Mouse (Mus musculus) layer of hippocampus, adult 9-11 months (tissue): ENCODE measurements around the gene Fam221b.

Source experiments
- DNase-seq: peaks from one replicate; pipeline ENCODE4 v3.0.0; 2022

The Fam221b gene

DNA sequence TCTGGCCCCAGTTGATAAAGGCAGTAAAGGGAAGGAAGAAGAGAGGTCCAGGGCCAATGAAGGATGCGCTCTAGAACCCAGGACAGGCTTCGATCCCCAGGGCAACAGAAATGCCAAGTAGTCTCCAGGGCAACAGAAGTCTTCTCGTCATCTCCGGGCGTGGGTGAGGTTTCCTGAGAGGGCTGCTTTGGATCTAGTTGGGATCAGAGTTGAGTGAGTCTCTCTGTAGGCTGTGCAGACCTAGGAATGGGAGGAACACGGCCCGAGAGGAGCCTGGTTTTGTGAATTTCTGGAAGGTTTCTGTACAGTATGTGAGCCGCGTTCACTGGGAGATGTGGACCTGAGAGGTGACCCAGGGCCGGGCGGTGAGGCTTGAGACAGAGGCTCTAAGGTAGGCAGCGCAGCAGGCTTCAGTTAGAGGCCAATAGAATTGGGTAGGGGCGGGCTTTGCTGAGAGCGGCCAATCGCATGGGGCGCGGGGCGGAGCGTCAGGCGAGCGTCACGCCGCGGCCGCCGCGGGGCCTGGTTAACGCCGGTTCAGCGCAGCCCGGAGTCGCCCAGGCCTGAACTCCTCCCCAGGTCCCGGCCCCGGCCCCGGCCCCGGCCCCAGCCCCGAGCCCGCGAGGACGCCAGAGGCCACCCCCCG lies at the start of gene Fam221b, which contains the start of gene Tmem8b:
Fam221b (minus strand) TSS at position 364 of the 646 bp plus-strand sequence.
Tmem8b (plus strand) TSS at position 190 of the 646 bp plus-strand sequence.
- peak; percentile 88 for DNase-seq

DNA sequence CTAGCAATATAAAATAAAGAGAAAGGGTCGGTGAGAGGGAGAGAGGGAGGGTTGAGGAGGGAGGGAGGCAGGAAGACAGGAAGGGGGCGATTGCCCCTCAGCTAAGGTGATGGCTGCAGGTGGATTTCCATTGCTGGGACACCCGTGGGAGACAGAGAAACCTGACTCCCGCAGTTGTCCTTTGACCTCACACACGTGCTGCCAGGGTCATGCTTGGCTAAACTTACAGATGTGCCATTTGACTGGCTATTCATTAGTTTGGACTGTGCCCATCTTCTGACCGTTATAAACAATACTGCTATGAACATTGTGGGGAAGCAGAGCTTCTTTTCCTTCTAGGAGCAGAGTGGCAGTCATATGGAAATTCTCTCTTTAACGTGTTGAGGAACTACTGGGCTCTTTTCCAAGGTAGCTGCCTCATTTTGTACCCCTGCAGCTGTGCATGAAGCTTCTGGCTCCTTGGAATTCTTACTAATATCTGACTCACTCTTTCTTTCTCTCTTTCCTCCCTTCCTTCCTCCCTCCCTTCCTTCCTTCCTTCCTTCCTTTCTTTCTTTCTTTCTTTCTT lies 44.8 kb upstream of the Fam221b start:
- DNase-seq = no peak

DNA sequence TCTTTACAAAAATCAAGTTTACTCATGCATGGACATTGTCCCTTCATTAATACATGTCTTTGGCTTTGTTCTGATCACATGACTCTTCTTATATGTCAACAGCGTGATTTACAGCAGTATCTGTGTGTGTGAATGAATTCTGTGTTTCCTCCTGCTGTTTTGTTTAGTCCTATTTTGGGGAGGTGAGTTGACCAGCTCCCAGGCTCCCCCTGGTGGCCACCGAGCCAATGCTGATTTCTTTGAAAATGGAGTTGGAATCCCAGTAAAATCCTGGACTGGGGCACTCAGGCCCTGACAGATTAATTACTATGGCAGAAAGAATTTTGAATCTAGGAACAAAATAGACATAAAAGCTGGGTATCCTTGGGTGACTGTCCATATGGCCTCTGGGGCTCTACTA lies 42.9 kb upstream of the Fam221b start:
- peak; percentile 57 for DNase-seq

DNA sequence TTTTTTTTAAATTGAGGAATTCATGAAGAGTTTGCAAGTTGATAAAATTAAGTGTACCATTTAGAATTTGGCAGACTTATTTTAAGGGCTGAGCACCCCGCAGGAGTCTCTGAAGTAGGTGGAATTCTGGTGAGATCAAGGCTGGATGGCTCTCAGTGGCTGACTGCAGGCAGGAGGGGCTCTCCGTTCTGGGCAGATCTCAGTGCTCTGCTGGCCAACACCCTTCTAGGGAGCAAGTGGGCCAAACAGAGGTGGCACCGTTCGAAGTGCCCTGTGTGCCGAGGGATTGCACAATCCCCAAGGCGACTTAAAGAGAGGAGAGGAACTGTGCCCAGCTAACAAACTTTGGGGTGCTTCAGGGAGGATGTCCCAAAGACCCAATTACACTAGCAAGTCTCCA lies 40.9 kb upstream of the Fam221b start, which contains the start of gene Olfr71:
Olfr71 (minus strand) TSS at position 387 of the 400 bp plus-strand sequence.
- DNase-seq = no peak

DNA sequence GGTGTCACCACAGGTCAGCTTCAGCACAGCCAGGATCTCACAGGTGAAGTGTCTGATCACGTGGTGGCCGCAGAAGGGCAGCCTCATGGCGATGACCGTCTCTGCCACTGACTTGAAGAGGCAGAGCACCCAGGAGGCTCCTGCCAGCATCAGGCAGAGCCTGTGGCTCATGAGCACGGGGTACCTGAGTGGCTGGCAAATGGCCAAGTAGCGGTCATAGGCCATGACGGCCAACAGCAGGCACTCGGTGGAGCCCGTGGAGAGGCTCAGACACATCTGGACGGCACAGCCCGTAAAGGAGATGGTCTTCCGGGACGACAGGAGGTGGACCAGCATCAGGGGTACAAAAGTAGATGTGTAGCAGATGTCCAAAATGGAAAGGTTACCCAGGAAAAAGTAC lies 37.0 kb upstream of the Fam221b start:
- no peak for DNase-seq

DNA sequence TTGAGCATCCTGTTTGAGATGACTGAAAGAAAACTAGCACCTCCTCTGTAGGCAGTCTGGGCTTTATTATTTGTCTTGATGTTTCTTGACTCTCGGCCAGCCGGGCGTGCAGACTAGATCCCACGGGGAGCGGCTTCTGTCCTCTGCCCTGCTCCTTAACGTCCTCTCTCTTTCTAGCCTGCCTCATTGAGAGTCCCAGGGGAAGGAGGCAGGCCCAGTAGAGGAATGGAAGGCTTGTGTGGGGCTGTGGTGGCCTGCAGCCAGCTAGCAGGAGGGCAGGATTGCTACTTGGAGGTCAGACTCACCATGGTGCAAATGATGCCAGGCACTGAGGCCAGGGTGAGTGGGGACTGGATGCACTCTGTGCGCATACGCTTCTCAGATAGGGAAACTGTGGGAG lies 34.9 kb upstream of the Fam221b start:
- DNase-seq = no peak

DNA sequence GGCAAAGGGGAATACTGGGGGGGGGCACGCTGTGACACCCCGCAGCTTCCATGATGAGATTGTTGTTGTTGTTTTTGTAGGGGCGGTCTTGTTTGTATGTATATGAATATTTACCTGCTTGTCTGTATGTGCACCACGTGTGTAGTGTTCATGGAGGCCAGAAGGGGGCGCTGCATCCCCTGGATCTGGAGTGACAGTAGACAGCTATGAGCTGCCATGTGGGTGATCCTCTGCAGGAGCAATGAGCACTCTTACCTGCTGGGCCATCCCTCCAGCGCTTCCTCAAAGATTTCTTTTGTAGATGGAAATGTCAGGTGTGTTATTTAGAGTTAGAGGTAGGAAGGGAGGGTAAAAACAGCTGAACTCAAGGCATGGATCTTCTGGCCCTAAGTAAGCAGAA lies 34.5 kb upstream of the Fam221b start:
- no peak for DNase-seq

DNA sequence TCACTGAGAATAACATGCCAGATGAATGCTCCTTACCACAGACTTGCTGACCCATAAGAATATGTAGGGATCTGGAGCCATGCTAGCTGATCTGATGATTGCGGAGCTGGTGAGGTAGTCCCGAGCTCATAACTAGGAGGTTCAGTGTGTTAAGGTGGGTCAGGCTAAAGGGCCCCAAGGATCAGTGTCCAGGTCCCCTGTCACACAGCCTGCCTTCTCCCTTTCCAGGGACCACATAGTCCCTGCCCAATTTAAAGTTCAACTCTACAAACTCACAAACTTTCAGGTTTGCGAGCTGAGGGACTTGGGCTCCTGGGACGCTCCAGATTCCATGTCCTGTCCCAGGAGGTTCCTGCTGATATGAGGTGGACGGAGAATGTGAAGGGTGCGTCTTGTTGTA lies 31.8 kb upstream of the Fam221b start, which contains the start of gene Olfr70:
Olfr70 (minus strand) TSS at position 101 of the 400 bp plus-strand sequence.
- no peak for DNase-seq

DNA sequence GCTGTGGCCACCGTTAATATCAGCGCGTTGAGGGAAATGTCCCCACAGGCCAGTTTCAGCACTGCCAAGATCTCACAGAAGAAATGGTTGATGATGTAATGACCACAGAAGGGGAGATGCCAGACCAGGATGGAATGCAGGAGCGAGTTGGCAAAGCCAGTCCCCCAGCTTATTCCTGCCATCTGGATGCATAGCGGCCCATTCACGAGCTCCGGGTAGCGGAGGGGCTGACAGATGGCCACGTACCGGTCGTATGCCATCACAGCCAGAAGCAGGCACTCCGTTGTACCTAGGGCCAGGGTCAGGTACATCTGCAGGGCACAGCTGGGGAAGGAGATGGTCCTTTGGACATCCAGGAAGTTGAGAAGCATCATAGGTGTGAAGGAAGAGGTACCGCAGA lies 27.6 kb upstream of the Fam221b start:
- no peak for DNase-seq

DNA sequence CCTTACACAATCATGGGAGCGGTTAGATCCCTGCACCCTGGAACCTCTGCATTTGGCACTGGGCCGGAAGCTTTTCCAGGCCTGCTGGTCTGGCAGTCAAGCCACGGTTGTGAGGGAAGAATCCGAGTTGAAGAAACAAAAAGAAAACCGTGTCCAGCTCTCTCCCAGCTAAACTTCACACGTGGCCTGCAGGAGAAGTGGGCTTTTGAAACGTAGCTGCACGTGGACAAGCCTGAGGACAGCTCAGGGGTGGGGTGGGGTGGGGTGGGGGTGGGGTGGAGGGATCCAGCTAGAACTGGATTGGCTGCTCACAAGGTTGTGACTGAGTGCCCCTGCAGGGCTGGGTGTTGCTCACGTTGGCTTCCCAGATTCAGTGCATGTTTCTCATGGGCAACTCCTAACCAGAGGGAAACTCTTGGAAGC lies 26.3 kb upstream of the Fam221b start:
- no peak for DNase-seq

DNA sequence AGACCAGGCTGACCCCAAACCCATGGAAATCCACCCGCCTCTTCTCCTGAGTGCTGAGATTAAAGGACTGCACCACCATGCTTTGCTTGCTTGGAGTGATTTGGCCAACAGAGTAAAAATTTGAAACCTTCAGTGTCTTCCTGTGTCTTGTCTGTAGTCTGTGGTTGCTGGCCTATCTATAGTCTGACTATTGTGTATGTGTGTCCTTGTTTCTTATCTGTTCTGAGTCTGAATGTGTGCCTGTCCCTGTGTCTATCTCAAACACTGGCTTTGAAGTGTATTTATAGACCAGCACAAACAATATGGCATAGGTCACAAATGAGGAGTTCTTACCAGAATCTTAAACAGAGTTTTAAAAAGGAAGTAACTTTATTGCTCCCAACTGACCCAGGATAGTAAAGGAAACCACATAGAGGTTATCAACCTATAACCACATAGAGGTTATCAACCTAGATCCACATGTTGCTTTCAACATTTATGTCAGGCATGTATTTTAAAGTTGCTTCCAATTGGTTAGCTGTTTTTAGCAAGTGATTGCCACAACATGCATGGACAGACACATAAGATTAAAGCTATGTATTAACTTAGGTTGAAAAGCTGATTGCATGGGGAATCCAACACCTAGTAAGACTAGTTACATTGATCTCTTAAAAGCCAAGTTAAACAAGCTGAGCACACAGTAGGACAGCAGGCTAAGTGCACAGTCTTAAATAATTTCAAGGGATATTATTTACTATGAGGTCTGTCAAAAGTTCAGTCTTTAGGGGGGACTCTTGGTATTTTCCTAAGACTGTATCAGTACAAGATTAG lies 25.7 kb upstream of the Fam221b start:
- no peak for DNase-seq

DNA sequence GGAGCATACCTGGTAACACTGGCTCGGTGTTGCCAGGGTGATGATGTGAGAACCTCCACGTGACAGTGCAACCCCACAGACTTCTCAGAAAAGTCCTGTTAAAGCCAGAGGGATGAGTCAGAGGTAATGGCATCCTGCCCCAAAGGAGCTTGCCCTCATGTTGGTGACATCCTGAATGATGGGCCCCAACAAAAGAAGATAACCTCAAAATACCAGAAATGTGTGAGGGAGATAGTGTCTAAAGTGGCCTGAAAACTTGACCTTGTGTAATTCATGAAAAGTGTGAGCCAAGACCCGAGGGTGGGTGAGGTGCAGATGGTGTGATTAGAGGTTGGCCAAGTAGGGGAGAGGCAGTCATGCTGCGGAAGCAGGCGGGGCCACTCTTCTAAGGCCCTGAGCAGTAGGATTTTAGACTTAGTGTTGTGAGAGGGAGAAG lies 24.9 kb upstream of the Fam221b start:
- peak; percentile 24 for DNase-seq

DNA sequence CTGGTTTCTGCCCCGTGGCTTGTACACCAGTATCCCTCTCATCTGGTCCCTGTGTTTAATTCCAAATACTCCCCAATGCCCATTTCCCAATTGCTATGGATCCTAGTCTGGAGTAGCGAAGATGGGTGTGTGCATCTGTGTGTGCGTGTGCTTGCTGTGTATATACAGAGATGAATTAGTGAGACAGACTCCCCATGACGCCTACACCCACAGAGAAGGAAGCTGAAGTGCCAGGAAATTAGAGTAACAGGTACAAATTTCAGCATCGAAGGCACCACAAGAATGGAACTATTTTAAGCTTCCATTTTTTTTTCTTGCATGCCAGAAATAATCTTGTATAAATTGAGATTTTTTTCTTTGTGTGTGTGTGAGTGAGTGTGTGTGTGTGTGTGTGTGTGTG lies 22.1 kb upstream of the Fam221b start:
- DNase-seq = no peak

DNA sequence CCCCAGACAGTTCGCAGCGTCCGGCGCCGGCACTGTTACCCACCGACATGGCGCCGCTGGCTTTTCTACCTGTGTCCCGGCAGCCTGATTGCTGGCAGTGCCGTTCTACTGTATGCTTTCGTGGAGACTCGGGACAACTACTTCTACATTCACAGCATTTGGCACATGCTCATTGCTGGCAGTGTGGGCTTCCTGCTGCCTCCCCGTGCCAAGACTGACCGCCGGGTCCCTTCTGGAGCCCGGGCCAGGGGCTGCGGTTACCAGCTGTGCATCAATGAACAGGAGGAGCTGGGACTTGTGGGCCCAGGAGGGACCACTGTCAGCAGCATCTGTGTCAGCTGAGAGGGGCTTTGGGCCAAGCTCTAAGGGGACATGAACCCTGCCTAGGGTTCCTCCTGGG lies 21.1 kb upstream of the Fam221b start:
- no peak for DNase-seq

DNA sequence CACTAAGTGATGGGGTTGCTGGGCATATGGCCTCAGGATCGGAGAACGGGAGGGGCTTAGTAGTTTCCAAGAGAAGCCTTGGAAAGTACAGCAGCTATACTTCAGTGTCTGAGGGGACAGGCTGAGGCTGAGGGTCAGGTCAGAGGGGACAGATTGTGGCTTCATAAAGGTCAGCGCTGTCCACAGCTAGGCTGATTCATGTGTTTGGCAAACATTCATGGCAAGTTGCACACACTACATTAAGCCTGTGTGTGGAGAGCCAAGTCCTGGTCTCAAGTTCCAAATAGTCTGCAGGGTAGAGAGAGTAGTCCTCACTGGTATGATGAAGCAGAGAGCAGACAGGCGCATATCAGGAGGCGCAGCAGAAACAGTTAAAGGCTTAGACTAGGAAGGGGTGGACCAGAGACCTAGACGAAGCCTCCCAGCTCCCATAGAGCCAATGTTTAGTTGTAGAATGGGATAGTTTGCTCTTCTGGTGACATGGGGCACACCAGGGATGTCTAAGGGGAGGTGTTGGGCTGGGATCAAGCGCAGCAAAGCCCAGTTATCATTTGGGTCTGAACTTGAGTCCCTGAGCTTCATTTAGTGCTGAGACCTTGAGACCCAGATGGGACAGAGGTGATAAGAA lies 10.6 kb upstream of the Fam221b start:
- DNase-seq = no peak

DNA sequence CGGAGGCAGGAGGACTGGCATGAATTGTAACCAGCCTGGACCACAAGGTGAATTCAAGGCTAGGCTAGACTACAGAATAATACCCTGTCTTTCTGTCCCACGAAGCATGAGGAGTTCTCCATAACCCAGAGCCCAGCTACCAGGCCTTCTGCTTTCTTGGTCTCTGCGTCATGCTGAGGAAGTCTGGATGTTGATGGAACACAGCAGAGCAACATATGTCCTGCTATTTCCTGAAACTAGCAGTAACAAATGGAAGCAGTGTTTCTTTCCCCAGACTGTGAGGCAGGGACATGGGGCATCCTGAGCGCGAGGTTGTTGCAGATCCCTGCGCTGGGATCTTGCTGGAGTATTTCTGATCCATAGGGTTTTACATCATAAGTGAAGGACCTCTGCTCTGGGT lies 9.6 kb upstream of the Fam221b start:
- DNase-seq = peak; percentile 75

DNA sequence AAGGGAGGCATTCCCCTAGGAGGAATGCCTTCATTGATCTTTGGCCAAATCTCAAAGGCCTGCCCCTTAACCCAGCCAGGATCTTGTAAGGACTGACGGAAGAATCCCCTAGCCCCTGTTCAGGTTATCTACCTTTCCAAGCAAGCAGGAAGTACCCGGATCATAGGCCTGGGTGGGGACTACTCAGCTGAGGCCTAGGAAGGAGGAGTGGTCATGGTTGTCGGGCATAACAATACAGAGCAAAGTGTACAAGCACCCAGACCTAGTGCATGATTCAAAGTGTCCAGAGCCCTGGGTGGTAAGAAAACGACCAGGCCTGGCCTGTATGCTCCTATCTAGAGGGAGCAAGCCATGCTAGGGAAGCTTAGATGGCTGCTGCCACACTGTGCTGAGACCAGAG lies 6.7 kb upstream of the Fam221b start:
- no peak for DNase-seq

DNA sequence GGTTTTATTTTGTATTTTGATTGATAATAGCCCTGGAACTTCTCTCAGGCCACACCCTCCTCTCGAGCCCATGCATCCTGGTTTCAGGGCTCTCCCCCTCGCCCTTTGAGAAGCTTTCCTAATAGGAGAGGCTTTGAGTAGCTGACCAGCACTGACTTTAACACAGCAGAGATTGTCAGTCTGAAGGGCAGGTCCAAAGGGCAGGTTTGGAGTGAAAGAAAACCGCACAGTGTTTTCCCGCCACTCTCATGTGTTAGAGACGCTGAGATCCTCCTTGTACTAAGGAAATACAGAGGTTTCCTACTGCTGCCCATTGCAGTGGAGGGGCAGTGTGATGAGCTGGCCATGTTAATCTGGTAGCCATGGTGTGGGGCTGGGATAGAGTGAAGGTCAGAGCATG lies 6.0 kb upstream of the Fam221b start:
- no peak for DNase-seq

DNA sequence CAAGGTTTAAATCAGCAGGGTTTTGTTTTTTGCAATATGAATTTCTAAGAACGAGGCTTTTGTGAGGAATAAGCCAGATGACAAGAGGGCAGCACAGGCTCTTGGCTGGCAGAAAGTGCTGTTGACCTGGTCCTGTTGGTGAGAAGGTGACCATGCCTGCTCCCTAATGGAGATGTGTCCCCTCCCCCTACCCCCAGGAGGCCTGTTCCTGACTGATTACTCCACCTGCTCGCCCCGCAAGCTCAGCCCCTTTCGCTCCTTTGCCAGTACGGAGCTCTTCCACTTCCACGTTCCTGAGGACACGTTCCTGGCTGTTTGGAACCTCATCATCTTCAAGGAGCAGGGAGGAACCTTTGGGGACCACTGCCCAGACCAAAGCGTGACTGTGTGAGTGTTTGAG lies 4.8 kb upstream of the Fam221b start:
- no peak for DNase-seq

DNA sequence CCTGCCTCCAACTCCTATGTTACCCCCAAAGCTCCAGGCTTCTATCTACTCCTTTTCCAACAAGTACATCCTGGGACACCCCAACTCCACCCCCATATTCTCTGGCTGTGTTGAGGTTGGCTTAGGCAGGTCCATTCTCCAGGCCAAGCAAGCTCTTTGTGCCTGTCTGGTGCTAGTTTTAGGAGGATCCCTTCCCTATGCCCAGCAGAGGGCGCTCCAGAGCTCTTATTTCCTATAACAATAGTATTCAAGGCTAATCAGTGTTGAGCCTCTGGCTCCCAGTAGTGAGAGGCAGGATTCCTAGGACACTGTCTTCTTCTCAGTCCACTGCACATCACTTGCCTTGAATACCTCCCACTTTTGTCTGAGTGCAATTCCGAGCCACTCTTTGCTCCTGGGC lies 3.1 kb upstream of the Fam221b start:
- peak; percentile 88 for DNase-seq

DNA sequence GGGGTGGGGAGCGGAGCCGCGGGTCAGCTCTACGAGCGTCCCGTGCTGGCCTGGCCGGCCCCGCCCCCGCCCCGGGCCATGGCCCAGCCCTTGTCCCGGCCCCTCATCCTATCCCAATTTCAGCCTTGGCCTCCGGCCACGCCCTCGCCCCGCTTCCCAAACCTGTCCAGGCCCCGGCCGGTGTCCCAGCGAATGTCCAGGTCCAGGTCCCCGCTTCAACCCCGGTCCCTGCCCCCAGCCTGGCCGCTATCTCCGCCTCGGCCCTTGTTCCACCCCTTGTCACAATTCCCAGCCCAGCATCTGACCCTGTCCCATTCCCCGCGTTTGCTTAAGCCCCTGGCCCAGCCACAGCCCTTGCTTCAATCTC lies 466 bp upstream of the Fam221b start:
- DNase-seq = no peak

DNA sequence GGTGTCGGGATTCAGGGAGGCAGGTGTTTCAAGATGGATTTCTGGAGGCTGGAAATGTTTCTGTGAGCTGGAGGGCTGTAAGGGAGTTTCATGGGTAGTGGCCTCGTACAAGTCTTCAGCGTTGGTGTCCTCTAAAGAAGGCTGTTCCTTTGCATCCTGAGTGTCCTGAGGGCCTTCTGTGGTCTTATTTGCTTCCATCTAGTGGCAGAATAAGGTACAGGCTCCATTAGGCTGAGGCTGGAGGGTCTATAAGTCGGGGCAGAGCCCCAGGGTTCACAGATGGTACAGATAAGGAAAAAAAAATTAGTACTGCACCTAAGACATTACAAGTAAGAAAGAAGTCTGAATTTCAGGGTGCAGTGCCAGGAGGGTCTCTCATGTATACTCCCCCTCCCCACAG lies 2.5 kb downstream of the Fam221b start:
- DNase-seq = no peak

DNA sequence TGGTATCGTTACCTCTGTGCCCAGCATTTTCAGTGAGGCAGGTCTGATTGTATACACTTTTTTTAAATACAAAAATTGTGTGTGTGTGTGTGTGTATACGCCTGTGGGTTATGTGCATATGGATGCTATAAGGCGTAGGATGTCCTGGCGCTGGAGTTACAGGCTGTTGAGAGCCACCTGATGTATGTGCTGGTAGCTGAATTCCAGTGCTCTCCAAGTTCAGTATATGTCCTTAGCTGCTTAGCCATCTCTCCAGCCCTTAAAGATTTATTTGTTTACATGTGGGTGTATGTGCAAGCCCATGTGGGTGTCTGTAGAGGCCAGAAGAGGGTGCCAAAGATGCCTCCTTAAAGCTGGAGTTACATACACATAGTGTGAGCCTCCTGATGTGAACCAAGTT lies 11.8 kb downstream of the Fam221b start:
- DNase-seq = no peak
